Mouse (Mus musculus): Measurements from ENCODE around the gene Arhgef40.

DNA sequence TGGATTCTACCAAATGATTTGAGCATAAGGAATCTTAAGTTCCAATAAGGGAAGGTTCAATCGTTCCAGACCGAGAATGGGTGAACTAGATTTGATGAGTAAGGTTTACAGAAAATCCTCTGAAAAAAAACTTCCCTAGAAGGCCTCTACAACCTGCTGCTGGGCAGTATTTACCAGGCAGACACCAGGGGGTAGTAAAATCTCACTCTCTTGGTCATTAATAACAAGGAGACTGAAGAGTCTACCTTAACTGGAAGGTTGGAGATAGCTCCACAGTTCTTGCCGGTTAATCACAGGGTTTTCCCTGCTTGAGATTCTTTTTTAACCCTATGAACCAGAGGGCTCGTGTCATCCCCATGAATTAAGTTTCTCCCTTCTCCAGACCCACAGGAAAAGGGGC, 1.3 kb upstream of the Arhgef40 start:
- TF ChIP-seq CTCF (IDR thresholded peaks at IDR 0.05; ENCODE audit: borderline replicate concordance, insufficient read depth, low read length), result no peak
- TF ChIP-seq POLR2A (IDR thresholded peaks at IDR 0.05; ENCODE audit: low read depth, low read length), result no peak

All from embryonic fibroblast, embryonic 13.5 days (primary cell).